Mouse (Mus musculus): ENCODE results near the gene E2f4. TPM values are rescaled to one million over a fixed set of nuclear protein-coding genes. Genes with fewer than 3 reads are reported as not detected.

The E2f4 gene
- total and polyA plus RNA-seq, 3 experiments: 39.9 to 198 (median 51.0) TPM

DNA sequence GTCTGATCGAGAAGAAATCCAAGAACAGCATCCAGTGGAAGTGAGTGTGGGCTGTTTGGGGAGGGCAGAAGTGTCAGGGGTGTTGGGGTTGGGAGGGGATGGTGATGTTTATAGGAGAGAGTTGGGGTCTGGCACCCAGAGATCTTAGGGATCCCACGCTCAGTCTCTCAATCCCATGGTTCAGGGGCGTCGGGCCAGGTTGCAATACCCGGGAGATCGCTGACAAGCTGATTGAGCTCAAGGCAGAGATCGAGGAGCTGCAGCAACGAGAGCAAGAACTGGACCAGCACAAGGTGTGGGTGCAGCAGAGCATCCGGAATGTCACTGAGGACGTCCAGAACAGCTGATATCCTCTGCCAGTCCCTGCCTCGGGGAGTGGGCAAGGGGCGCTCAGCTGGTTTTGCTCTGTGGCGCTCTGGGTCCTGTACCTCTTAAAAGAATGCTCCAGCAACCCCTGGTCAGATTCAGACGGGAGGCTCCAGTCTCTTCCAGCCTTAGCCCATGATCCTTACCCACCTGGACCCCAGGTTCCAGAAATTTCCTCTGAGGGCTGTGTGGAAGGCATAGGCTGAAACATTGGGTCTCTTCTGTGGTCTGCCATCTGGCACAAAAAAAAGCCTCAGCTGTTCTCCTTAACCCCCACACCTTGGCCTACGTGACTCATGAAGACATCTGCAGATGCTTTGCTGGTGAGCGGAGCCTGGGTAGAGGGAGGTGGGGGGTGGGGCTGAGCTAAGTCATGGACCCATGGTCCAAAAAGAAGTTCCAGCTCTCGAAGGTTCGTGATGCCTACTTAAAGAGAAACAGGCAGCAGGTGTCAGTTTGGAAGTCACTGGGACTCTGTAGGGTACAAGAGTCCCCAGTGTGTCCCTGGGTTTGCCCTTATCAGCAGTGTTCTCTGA lies 1.1 kb downstream of the E2f4 start:
- Histone ChIP-seq H3K4me2 (ENCODE audit: insufficient read depth, low read depth, poor library complexity, severe bottlenecking) (peak overlapping the region; percentile 80), H3K36me3 (replicated peaks in 1 of 2; ENCODE audit: control insufficient read depth in 1 of 2, insufficient read depth in 1 of 2, low read length in 1 of 2) (peaks cover 33 to 48% of the 10 kb centered on the region in 2 experiments), H3K9ac (ENCODE audit: insufficient read depth, low read depth) (peak overlapping the region; percentile 94), H3K27ac (ENCODE audit: insufficient read depth, low read depth) (peak overlapping the region; percentile 29; the same call in 1 of the 2 replicates), H3K4me3 (replicated peaks in 1 of 3; ENCODE audit: low read depth in 2 of 3, low read length in 2 of 3, poor library complexity in 1 of 3) (peak overlapping the region; percentile 82 to 96 (median 89)), H3K79me2 (replicated peaks; ENCODE audit: control insufficient read depth, extremely low read depth, insufficient read depth, poor library complexity, severe bottlenecking) (peaks cover 26% of the 10 kb centered on the region), H3K9me3 (replicated peaks; ENCODE audit: low read length) (no peaks in the 10 kb centered on the region), H3K4me1 (ENCODE audit: control insufficient read depth in 1 of 2, insufficient read depth in 2 of 2) (peaks cover 10 to 66% of the 10 kb centered on the region in 2 experiments), H3K27me3 (replicated peaks) (no peaks in the 10 kb centered on the region)
- peak; percentile 58 for DNase-seq (ENCODE audit: extremely low read depth)
- in situ Hi-C loops (cut with MboI; ENCODE audit: low pct_ligation_motif_present, low pct_unique_long_range_greater_than_20kb, low sequenced_read_pairs): no loop called here
- no peak for TF ChIP-seq ZKSCAN1 (IDR thresholded peaks at IDR 0.05; ENCODE audit: borderline replicate concordance, low read depth, low read length)
- TF ChIP-seq CHD2 (IDR thresholded peaks at IDR 0.05; ENCODE audit: low read length): no peak
- TF ChIP-seq IRF4 (IDR thresholded peaks at IDR 0.05; ENCODE audit: low read depth, low read length): no peak
- TF ChIP-seq ETS1 (conservative IDR thresholded peaks at IDR 0.05; ENCODE audit: low read depth, low read length): peak; percentile 77
- TF ChIP-seq NELFE (IDR thresholded peaks at IDR 0.05; ENCODE audit: low read depth, low read length): no peak
- TF ChIP-seq MEF2A (IDR thresholded peaks at IDR 0.05; ENCODE audit: borderline replicate concordance, low read depth, low read length): no peak
- TF ChIP-seq PAX5 (IDR thresholded peaks at IDR 0.05; ENCODE audit: low read length): no peak
- TF ChIP-seq ELF1 (IDR thresholded peaks at IDR 0.05; ENCODE audit: low read depth, low read length): no peak
- TF ChIP-seq USF1 (IDR thresholded peaks at IDR 0.05; ENCODE audit: low read depth, low read length): no peak
- no peak for TF ChIP-seq POLR2AphosphoS2 (IDR thresholded peaks at IDR 0.05; ENCODE audit: low read depth, low read length)
- TF ChIP-seq E2F4 (IDR thresholded peaks at IDR 0.05; ENCODE audit: insufficient replicate concordance, low read depth, low read length): no peak
- TF ChIP-seq MXI1 (IDR thresholded peaks at IDR 0.05; ENCODE audit: low read depth, low read length): peak; percentile 53
- TF ChIP-seq ZNF384 (IDR thresholded peaks at IDR 0.05; ENCODE audit: low read depth, low read length): peak; percentile 59
- no peak for TF ChIP-seq NRF1 (IDR thresholded peaks at IDR 0.05; ENCODE audit: low read depth, low read length)
- dilution Hi-C loops (cut with MboI; ENCODE audit: extremely low pct_ligation_motif_present, extremely low pct_unique_long_range_greater_than_20kb, low sequenced_read_pairs): no loop called here

DNA sequence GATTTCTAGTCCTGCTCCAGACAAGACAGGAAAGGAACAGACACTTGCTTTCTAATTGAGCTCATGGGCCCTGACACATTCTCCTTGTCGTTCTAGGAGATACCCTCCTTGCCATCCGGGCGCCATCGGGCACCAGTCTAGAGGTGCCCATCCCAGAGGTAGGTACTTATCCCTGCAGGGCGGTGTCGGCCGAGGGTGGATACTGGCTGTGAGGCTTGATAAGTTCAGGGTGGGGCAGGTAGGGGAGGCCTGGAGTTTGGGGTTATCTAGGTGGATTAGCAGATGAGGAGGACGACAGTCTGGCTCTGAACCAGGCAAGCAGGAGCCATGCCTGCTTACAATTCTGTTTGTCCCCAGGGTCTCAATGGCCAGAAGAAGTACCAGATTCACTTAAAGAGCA lies 2.5 kb downstream of the E2f4 start:
- peaks cover 10 to 75% of the 10 kb centered on the region in 2 experiments for H3K4me1 ChIP-seq (ENCODE audit: control insufficient read depth in 1 of 2, insufficient read depth in 2 of 2)
- no peak for DNase-seq (ENCODE audit: extremely low read depth)
- H3K4me3 ChIP-seq (replicated peaks in 1 of 3; ENCODE audit: low read depth in 2 of 3, low read length in 2 of 3, poor library complexity in 1 of 3): no peak overlapping the region
- H3K36me3 ChIP-seq (replicated peaks in 1 of 2; ENCODE audit: control insufficient read depth in 1 of 2, insufficient read depth in 1 of 2, low read length in 1 of 2): peaks cover 46 to 62% of the 10 kb centered on the region in 2 experiments
- dilution Hi-C loops (cut with MboI; ENCODE audit: extremely low pct_ligation_motif_present, extremely low pct_unique_long_range_greater_than_20kb, low sequenced_read_pairs) (no loop called here), in situ Hi-C loops (cut with MboI; ENCODE audit: low pct_ligation_motif_present, low pct_unique_long_range_greater_than_20kb, low sequenced_read_pairs) (no loop called here)
- no peak overlapping the region for H3K9ac ChIP-seq (ENCODE audit: insufficient read depth, low read depth)
- H3K4me2 ChIP-seq (ENCODE audit: insufficient read depth, low read depth, poor library complexity, severe bottlenecking): no peak overlapping the region
- TF ChIP-seq SMC3 (IDR thresholded peaks at IDR 0.05; ENCODE audit: low read depth, low read length) (no peak), PAX5 (IDR thresholded peaks at IDR 0.05; ENCODE audit: low read length) (no peak), JUND (conservative IDR thresholded peaks at IDR 0.05; ENCODE audit: low read depth, low read length) (no peak), RCOR1 (conservative IDR thresholded peaks at IDR 0.05; ENCODE audit: low read depth, low read length) (no peak), ZMIZ1 (IDR thresholded peaks at IDR 0.05; ENCODE audit: low read depth, low read length) (no peak), CTCF (conservative IDR thresholded peaks at IDR 0.05 in 1 of 2, IDR thresholded peaks at IDR 0.05 in 1 of 2; ENCODE audit: low read depth in 2 of 2, low read length in 2 of 2) (no peak), HCFC1 (IDR thresholded peaks at IDR 0.05; ENCODE audit: low read depth, low read length) (no peak), USF1 (IDR thresholded peaks at IDR 0.05; ENCODE audit: low read depth, low read length) (no peak), MEF2A (IDR thresholded peaks at IDR 0.05; ENCODE audit: borderline replicate concordance, low read depth, low read length) (no peak), RAD21 (IDR thresholded peaks at IDR 0.05; ENCODE audit: low read depth, low read length) (no peak), USF2 (conservative IDR thresholded peaks at IDR 0.05; ENCODE audit: low read depth, low read length) (no peak), EP300 (IDR thresholded peaks at IDR 0.05; ENCODE audit: low read length) (no peak), ETS1 (conservative IDR thresholded peaks at IDR 0.05; ENCODE audit: low read depth, low read length) (no peak), CHD2 (IDR thresholded peaks at IDR 0.05; ENCODE audit: low read length) (no peak)
- no peak overlapping the region for H3K27ac ChIP-seq (ENCODE audit: insufficient read depth, low read depth)
- H3K79me2 ChIP-seq (replicated peaks; ENCODE audit: control insufficient read depth, extremely low read depth, insufficient read depth, poor library complexity, severe bottlenecking): peaks cover 26% of the 10 kb centered on the region
- no peaks in the 10 kb centered on the region for H3K27me3 ChIP-seq (replicated peaks)
- H3K9me3 ChIP-seq (replicated peaks; ENCODE audit: low read length): no peaks in the 10 kb centered on the region

Measured in CH12.LX (cell line).